Mouse (Mus musculus) thymus, adult 2 months (tissue): ENCODE data around the gene Borcs6.

Source experiments
- CTCF ChIP-seq: fragments of 200-500 bp; IDR thresholded peaks from 2 replicates; pipeline ENCODE4 v1.5.1; 2012; ENCODE audit warnings: mild to moderate bottlenecking, control low read depth, low read length, moderate library complexity, borderline replicate concordance; ENCODE audit not compliant: control insufficient read depth, poor library complexity, insufficient read depth; ENCODE audit errors: extremely low read depth
- POLR2A ChIP-seq: fragments of 200-500 bp; IDR thresholded peaks from 2 replicates; pipeline ENCODE4 v1.6.1; 2012; ENCODE audit warnings: mild to moderate bottlenecking, low read length, control low read depth, moderate library complexity; ENCODE audit not compliant: control insufficient read depth, poor library complexity, insufficient read depth; ENCODE audit errors: extremely low read depth

GRCm38 (mm10) chr11:69059975-69060411 lies 476 bp downstream of the Borcs6 start:
- no peak for TF ChIP-seq CTCF
- no peak for TF ChIP-seq POLR2A
